Mouse (Mus musculus) lung, adult 18-20 months (tissue): ENCODE data around the gene Gstt4.
"Not testable (repeated sequence)": the region's sequence is repeated elsewhere in the genome, so short reads cannot be mapped to it uniquely, and the experiment has no call there.

Experiments used
- DNase-seq, 2 experiments: peaks; one replicate each; pipeline ENCODE4 v3.0.0; 2022; ENCODE audit warnings: mixed read lengths in 2 of 2

The Gstt4 gene

DNA sequence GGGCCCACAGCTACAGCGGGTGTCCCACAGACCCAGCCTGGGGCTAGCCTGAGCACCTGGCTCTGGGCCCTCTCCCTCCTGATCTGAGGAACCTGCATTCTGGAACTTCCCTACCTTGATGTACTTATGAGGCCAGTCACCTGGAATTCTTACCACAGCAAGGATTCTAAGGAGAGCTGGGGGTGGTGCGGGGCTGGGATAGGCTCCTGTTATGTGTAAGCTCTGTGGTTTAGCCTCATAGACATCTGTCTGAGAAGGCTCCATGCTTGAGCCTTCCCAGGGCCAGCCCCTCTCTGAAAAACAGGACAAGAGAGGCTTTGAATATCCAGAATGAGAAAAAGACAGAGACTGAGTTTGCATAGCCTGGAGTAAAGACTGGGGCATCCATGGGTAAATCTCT, at the start of gene Gstt4:
Gene Gstt4, minus strand, starts transcription at position 101 of the 400 bp plus-strand sequence.
- no peak for DNase-seq

DNA sequence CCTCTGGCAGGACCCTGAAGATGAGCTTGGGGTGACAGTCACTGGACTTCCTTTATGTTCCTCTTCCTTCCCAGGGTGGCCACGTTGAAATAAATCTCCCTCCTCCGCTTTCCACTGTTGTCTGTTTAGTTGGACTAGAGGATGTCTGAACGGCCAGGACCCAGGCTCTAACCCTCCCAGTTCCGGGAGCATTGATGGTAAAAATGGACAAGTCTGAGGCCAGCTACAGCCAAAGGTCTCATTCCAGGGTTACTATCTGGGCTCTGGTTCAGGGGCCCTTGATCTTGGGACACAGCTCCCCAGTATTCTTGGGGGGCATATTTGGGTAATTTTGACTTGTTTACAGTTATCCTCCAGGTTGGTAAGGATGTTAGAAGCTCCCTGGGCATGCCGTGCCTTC, 39.2 kb upstream of the Gstt4 start:
- no peak for DNase-seq

DNA sequence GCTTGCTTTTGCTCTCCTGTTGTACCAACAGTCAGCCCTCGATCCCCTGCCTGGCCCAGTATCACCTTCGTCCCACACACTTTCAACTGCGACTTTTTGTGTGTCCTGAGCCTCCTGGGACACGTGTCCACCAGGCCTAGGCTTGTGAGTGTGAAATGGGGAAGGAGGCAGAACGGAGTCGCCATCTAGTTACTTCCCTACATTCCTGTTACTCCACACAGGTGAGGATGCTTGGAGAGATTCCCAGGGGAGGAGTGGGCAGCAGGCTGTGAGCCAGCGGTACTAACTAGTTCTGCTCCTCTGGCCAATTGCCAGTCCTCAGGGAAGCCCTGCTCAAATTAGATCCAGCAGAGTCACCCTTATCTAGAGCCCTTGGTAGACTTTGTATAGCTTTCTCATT, 38.4 kb upstream of the Gstt4 start:
- DNase-seq, result no peak

DNA sequence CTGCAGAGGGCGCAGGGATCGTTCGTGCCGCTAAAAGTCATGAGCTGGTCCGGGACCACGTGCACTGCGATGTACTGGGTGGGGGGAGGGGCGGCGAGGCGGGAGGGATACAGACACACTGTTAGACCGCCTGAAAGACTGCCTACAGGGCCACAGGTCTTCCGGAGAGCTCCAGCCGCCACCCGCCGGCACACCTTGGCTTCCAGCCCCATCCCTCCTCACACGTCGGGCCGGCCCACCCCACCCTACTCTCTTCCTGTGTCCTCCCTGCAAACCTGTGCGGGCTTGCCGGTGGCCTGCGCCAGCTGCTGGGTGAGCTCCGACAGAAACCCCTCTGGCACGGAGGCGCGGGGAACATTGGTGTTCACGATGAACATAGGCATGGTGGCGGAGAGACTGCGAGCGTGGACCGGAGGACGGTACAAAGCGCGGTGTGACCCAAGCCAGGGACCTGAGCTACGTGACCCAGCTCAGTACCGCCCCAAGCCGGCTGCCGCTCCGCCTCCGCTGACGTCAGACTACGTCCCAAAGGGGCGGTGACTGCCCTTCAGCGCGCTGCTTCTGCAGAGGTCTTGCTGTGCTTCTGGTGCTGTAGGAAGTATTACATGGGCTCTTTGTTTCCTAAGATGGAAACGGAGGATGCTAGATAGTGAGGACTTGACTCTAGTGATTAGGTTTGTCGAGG, 37.6 kb upstream of the Gstt4 start, which contains the start of gene Mif:
Gene Mif, minus strand, starts transcription at position 455 of the 685 bp plus-strand sequence.
- peak; percentile 88 to 90 for DNase-seq

DNA sequence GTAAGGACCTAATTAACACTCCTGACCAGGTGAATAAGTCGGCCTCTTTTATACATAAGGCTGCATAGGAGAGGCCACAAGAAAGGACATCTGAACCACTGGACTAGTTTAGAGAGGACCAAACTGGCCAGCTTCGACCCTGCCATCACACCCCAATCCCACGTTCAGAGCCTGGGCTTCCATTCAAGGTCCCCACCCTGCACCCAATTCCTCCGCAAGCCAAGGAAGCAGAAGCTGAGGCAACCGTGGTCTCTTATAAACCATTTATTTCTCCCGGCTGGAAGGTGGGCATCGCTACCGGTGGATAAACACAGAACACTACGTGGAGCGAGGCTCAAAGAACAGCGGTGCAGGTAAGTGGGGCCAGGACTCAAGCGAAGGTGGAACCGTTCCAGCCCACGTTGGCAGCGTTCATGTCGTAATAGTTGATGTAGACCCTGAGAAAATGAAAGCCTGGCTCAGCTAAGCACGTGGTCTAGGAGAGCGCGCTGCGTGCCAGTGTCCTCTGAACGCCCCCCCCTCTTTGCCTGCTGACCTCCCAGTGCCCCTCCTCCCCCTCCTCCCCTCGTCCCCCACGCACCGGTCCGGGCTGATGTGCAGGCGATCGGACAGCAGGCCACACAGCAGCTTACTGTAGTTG, 36.9 kb upstream of the Gstt4 start:
- peak; percentile 21 to 51 for DNase-seq

DNA sequence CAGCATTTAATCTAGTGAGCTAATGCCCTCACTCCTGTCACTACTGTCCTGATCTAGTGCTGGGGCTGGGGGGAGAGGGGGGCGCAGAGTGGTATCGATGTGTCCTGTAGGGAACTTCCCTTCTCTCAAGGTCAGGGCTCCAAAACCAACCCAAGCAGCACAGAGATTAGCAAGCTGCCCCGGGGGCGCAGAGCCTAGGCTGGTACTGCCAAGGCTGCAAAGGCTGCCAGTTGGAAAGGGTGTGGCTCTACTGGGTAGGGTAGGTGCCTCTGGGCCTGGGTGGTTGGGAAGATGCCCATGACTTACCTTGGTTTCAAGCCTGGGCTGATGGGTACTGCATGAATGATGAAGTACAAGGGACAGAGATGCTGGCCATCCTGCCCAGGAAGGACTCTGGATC, 35.3 kb upstream of the Gstt4 start:
- no peak for DNase-seq

DNA sequence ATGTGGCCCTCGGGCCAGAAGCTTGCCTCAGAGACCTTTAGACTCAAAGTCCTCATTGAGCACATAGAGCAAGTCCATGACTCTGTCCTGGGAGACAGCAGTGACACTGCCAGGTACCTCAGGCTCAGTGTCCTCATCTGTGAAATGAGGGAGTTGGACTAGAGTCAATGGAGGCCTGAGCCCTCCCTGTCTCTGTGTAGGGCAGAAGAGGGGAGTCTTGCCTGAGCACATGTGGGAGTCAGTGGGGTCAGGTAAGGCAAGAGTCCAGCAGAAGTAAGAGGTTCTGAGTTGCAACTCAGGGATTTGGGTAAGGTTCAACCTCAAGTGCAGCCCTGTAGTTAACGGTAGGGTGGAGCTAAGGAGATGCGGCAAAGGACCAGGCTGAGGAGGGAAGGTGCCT, 34.6 kb upstream of the Gstt4 start:
- no peak for DNase-seq

DNA sequence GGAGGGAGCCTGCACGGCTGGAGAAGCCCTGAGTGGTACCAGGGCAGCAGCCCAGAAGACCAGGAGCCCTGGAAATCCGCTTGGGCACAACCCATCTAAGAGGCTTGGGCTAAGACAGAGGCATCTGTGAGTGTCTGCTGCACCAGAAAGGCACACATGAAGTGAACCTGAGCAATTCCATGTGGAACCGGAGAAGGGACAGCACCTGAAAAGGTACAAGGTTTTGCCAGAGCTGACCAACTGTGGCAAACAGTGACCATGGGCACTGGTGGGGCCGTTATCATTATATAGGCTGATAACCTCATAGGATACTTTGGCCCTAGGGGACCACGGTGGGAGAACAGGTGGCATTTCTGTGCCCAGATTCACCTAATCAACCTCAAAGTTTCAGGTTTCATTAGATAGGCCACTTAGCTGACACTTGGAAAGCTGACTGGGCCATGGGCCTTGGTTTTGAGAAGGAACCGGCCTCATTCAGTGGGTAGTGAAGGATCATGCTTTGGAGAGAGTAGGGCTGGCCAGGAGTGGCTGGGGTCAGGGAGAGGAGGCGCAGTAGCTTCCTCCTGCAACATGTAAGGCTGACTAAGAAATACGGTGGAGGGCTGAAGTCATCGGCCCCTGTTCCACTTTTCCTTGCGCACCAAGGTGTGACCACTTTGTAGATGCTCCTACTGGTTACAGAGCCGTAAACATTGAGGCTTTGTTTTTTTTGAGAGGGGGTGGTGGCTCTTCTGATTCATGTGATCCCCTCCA, 34.0 kb upstream of the Gstt4 start:
- DNase-seq, result no peak

DNA sequence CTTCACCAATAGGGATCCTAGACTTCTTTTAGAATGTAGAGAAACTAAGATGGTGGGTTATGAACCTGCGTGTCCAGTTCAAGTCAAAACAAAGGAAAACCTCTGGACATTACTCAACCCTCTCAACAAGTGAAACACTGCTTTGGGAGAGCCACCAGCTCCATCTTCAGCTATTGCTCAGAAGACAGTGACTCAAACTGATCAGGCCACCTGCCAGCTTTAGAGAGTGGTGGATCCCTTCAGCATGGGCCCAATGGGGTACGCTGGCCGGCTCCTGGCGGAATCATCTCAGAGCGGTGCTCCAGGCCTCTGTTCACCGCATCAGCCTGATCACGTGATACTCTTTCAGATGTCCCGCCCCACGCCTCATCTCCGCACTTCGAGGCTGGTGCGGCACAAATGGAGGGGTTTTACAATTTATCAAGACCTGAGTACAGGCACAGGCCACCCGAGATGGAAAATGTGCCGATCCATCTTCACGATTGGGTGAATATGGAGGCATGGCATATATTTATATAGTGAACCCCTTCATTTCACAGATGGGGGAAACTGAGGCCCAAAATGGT, 33.2 kb upstream of the Gstt4 start:
- no peak for DNase-seq

DNA sequence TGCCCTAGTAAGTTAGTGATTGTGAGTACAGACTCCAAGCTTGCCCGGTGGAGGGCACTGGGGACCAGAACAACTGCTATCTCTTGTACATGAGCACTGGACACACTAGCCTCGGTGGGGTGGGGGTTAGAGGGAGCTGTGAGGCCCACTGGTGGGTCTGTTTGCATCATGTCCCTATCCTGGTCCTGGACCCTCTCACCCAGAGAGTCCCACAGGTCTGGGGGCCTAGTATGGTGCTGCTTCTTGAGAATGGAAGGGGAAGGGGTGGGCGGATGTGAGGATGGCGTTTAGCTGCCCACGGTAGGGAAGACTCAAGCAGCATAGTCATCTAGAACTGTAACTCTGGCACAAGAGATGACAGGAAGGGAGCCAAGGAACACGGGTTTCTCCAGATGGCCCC, 32.4 kb upstream of the Gstt4 start:
- no peak for DNase-seq

DNA sequence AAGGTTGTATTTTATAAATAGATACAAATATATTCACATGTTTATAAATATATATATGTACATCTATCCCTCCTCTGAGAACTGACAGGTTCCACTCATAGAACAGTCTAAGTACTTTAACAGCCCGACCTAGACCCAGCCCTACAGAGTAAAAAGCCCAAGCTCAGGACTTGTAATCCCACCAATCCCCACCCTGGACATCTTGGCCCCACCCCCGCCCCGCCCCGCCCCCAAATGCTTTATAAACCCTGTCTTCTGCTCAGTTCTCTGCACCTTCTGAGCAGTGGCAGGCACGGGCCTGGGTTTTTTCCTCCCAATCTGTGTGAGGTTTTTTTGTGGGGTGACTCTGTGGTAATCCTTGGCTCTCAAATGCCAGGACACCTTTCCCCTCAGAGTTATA, 31.8 kb upstream of the Gstt4 start:
- no peak for DNase-seq

DNA sequence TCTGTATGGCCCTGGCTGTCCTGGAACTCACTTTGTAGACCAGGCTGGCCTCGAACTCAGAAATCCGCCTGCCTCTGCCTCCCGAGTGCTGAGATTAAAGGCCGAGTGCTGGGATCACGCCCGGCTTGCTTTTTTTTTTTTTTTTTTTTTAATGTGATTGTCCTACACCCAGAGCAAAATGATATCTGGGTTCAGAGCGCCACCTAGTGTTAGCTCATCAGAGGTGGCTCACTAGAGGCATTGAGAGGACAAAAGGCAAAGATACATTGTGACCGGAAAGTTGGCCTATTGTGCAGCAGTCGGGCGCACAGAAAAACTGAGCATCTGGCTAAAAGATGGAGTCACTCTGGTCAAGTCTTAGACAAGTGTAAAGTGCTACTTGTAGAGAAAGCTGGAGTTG, 31.1 kb upstream of the Gstt4 start:
- peak; percentile 83 to 87 for DNase-seq

DNA sequence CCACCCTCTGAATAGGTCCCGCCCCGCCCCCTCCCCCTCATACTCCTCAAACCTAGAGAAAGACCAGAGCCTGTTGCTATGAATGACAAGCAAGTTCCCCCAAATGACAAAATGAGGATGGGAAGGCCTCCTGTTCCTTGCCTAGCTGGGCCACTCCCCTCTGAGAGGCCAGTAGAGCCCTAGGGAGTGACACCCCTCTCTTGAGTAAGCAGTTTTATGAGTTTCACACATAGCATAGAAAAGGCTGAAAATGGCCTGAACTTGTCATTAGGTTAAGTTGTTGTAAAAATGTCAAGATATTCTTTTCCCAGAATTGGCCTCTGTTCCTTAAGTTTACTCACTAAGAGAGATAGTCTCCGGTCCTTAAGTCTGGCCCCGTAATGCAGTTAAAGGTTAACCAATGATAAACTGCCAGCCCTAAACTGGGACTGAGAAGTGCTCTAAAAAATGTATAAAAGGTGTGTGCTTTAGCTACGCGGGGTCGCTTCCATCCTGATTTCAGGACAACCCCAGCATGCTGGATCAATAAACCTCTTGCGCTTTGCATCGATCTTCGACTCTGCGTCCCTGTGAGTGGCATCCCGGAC, 30.3 kb upstream of the Gstt4 start:
- DNase-seq, result no peak

DNA sequence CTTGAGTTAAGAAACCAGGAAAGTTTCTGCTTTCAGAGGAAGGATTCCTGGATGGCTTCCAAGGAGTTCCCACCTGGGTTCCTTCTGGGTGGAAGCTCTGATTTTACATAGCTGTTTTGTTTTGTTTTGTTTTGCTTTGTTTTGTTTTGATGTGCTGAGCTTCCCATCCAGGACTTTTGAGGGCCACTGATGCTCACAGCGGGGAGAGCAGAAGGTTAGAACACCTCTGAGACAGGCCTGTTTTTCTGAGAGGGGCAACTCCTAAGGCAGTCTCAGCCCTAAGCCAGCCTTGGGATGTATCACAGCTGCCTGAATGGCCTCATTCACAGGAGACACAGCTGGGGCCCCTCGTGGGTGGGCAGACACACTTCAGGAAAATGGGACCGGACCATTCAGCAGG, 29.3 kb upstream of the Gstt4 start:
- DNase-seq, result no peak

DNA sequence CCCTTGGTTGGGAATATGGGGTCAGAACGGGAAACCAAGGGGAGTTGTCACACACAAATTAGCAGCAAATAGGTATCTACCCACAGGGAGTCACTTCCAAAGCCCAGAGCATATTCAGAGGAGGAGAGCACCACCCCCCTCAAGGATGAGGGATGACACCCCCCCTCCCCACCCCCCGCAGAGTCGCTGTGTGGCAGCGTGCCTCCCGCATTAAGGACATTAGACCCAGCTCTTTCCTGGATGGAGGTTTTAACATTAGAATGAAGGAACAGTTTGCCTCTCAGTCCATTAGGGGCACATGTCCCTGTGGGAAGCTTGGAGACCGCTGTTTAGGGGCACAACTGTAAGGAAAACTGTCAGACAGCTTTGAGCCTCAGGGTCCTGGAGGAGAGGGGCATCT, 28.7 kb upstream of the Gstt4 start:
- no peak for DNase-seq

DNA sequence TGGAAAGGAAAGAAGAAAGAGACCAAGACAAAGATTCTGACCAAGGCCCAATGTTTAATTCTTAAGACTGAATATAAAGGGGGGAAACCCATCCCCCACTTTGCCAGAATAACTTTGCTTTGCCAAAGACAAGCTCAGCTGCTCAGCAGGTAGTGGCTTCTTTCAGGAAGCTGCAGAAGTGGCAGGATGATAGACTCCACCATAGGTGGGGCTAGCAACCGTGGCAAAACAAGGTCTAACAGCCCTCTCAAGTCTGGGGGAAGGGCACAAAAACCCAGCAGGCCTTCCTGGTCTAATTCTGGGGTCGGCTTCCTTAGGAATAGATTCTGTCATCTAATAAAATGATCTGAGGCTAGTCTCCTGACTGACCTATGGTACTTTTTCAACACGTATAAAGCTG, 26.0 kb upstream of the Gstt4 start:
- no peak for DNase-seq

DNA sequence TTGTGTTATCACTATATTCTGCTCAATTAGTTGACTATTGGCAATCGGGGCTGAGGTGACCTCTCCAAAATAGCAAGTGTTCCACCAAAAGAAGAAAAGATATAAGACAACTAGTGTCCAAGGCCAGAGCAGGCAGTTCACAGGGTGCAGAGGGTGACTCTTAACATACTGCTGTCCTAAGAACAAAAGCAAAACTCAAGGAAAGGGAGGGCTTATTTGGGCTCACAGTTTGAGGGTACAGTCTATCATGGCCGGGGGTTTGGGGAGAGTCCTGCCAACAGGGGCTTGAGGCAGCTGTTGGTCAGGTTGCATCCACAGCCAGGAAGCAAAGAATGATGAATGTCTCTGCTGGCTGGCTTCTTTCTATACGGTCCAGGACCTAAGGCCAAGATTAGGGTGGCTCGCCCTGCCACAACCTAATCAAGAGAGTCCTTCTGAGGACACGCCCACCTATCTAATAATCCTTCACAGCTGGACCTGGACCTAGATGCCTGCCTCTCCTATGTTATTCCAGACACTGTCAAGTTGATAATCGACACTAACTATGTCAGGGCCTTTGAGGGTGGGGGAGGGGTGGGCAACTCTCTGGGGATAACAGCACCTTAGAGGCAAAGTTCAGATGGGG, 23.1 kb upstream of the Gstt4 start:
- no peak for DNase-seq

DNA sequence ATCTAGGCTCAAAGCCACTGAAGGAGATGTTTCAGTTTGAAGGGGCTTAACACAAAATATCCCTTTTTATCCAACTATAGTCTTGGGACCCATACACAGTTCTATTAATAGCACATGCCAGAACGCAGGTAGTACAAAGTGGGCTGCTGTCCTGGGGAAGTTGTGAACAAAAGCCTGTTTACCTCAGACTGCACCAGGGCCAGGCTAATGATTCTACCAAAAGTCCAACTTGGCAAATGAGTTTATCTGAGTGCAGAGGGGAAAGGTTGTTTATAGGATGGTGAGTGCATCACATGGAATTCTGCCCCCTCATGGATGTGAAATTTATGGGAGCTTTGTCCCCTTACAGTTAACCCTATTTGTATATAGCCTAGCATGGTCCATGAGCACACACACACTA, 22.5 kb upstream of the Gstt4 start:
- no peak for DNase-seq

DNA sequence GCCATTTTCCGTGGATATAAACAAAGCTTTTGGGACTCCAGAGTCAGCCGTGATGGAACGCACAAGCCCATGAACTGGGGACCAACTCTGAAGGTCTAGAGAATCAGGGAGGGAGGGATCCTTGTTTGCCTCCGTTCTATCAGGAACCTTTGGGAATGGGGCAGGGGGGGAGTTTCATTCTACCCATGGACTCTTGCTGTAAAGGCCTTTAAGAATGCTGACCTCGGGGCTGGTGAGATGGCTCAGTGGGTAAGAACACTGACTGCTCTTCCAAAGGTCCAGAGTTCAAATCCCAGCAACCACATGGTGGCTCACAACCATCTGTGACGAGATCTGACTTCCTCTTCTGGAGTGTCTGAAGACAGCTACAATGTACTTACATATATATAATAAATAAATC, 21.6 kb upstream of the Gstt4 start:
- DNase-seq, result not testable (repeated sequence)

DNA sequence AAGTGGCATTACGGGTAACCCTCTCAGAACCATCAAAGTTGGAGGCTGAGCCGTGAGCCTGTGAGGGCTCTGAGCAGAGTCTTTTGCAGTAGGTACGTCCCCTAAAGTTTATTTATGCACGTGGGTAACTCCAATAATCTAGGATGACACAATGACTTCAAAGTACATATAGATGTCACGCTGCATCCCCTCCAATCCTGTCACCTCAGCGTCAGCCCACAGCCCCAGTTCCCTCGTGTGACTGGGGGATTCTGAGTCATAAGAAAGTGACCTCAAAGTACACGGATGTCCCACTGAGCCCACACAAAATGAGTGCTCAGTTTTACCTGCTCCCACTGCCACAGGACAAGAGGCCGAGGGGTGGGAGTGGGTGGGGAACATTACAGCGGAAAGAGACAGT, 16.7 kb upstream of the Gstt4 start:
- DNase-seq, result no peak

DNA sequence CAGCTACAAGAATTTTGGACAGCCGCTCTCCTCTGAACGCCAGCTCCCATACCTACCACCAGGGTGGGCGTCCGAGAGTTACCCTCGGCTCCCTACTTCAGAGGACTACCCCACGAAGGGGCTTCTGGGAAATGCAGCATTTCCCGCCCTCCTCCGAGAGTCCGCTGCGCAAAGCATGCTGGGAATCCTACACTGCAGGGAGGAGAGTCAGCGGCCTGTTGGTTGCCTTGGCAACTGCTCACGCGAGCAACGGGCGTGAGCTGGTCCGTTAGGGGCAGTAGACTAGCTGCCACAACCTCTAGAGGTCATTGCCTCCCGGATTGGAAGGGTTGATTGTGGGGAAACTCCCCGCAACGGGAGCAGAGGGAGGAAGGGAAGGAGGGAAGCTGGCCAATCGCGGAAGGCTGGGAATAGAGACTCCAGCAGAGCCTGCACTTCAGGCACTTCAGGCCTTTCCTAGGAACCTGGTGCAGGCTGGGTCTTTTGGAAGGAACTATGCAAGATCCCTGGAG, 15.0 kb upstream of the Gstt4 start, which contains the start of gene Gstt2:
Gene Gstt2, minus strand, starts transcription at position 177 of the 512 bp plus-strand sequence.
- DNase-seq, result peak; percentile 94 to 96

DNA sequence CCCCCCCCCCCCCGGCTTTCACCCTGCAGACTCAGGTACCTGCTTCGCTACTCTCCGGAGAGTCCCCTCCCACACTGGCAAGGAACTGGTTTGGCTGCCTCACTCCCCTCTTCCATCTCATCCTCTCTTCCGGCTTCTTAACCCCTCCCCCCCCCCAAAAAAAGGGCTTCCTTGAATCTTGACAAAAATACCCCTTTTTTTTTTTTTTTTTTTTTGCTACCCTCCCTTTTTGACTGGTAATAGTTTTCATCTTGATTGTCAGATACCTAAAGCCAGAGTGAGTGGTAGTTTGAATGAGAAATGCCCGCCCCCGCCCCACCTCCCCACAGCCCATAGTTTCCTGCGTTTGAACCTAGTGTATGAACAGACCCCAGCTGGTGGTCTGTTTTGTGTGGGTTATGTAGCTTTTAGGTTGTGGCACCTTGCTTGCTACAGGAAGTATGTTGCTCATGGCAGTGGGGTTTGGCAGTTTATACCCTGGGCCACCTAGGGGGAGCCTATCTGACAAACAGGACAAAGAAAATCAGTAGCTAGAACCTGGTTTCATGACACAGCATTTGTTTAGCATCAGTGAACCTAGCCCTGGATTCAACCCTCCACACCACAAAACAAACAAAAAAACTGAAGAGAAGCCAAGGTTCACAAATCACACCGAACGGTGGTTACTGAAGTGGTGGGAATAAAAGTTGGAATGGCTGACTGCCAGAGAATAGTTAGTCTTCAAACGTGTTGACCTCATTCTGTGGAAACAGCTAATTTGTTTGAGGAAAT, 13.6 kb upstream of the Gstt4 start:
- peak; percentile 33 to 76 for DNase-seq
